Mouse (Mus musculus) lung, postnatal 0 days (tissue): Measurements from ENCODE around the gene Kif26a.

Experiments
- CTCF ChIP-seq: IDR thresholded peaks from 2 replicates; pipeline ENCODE4 v1.5.1; 2016; ENCODE audit warnings: antibody characterized with exemption, mild to moderate bottlenecking
- EP300 ChIP-seq: IDR thresholded peaks from 2 replicates; pipeline ENCODE4 v1.6.1; 2016; ENCODE audit warnings: antibody characterized with exemption, mild to moderate bottlenecking, control low read depth

DNA sequence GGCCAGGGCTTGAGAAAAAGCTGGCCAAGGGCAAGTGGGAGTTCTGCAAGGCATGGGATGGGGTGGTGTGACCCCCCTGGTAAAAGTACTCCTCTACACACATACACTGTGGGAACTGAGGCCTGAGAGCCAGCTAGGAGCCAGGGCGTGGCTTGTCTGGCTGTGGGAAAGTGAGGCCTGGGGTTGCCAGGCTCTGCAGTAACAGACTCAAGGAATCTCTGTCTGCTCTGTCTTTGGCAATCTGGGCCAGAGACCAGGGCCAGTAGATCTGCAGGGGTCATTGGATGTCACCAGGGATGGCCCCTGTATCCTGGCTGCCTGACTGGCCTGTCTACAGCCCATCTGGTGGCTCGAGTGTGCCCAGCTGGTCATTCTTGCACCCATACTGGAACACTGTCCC is 61.2 kb downstream of the Kif26a start:
- TF ChIP-seq CTCF (no peak), EP300 (no peak)
